Mouse (Mus musculus) kidney, adult 18-20 months (tissue): Measurements from ENCODE around the gene Hist1h4b.
A peak's percentile ranks its signal among the peaks of the same experiment; 100 is the strongest.

Experiments used
- DNase-seq: peaks from one replicate; pipeline ENCODE4 v3.0.0; 2021

Gene Hist1h4b

DNA sequence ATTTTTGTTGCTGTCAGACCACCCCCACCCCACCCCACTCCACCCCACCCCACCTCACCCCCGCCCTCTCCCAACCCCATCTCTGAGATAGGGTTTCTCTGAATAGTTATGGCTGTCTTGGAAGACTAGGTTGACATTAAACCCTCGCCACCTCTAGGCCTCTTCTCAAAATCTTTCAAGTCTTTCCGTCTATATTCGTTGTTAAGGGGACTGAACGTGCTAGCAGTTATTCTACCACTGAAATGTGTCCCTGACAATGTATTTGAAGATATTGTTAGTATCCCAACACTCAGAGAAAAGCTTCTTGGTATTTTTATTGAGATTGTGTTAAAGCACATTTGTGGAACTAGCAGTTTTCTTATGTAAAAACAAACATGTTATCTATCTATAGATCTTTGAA is 15.9 kb upstream of the Hist1h4b start:
- DNase-seq, result no peak

DNA sequence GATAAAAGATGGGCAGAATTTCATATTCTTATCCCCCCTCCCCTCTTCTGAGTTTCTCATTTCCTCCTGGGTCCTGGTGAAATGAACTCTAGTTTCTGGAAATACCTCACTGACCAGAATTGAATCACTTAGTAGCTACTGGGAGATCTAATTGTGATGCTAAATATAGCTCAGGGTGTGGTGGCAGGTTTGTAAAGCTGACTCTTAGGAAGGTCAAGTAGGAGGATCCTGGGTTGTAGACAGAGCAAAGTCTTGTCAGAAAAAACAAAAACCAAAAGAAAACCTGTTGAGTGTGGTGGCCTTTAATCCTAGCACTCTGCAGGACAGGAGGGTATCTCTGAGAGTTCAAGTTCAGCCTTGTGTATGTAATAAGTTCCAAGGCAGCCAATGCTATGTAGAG is 14.8 kb upstream of the Hist1h4b start:
- DNase-seq, result no peak

DNA sequence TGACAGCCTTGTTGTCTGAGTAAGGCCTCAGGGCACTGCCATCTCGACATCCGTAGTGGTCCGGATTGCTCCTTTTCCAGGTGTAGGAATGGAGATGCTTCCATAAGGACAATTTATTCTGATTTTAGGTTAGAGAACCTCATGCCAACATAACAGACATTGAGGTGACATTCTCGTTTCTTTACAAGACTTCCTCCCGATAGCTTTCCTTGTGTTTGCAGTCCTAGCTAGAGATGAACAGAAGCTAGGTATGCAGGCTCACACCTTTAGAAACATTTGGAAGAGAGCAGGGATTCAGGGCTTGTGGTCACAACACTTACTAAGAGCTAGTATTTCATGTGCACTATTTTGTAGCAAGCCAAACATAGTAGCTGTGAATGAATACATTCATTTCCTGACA is 13.6 kb upstream of the Hist1h4b start:
- DNase-seq, result no peak

DNA sequence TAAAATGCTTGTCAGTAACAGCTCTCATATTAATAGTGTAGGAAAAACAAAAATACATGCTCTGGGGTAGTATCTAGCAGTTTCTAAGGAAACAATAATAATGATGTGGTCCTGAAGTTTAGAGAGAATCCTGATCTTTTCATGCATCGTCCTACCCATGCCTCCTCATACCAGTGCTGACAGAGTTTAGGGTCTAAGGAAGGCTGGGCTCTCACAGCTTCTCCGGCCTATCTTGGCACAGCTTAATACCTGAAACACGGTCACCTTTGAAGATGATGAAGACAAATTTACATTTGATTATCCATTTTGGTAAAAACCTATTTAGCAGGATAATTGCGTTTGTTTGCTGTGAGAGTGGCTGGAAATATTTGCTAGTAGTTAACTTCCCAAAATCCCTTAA is 12.8 kb upstream of the Hist1h4b start:
- no peak for DNase-seq

DNA sequence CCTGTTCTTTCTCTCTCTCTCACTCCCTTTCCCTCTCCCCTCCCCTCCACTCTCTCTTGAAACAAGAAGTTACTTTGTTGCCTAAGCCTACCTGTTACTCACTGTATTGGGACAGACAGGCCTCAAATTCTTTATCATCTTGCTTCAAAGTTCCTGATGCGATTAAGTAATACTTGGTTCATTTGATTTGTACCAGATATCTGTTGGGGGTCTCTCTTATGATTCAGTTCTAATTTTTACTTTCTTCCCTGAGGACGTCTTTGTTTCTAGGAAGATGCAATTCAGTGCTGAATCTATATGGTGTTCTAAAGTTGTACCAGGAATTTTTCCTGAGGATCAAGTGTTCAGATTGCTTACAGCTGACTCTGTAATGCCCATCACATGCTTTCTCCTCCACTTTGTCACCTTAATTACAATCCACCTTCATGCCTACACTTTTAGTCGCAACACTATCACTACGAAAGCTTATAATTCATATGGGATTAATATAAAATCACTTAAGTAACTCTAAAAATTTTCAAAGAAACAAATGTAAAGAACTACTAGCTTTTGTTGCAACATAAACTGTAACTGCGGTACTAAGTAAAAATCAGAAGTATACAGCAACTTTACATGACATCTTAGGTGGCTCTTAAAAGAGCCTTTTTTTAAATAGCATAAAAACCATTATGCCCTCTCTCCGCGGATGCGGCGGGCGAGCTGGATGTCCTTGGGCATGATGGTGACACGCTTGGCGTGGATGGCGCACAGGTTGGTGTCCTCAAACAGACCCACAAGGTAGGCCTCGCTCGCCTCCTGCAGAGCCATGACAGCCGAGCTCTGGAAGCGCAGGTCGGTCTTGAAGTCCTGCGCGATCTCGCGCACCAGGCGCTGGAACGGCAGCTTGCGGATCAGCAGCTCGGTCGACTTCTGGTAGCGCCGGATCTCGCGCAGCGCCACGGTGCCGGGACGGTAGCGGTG is 12.1 kb upstream of the Hist1h4b start:
- no peak for DNase-seq

DNA sequence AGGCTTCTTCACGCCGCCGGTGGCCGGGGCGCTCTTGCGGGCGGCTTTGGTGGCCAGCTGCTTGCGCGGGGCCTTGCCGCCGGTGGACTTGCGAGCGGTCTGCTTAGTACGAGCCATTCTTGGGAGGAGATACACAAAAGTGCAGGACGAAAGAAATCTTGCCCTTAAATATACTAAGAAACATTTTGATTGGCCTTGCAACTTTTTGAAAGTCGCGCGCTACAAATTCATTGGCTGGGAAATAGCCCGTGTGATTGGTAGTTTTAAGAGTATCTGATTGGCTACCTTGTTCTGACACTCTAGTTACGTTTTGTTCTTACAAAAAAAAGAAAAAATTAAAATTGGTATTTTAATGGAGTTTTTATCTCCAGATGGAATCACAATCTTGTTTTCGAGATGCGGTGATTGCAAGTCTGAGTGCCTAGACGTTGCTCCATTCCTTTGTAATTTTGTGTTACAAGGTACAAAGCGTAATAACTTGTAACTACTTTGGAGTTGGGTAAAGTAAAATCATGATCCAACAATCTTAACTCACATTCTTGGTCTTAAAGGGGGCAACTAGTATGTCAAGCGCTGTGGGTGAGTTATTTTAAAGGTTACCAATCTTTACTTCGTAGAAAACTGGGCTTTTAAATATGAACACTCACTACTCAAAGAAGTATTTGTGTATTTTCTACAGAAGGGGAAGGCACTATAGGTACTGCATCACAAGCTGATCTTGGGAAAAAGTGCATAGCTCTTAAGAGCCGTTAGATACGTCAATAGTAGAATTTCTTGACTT is 11.2 kb upstream of the Hist1h4b start, which contains the start of gene Hist1h3c:
Gene Hist1h3c, minus strand, starts transcription at position 222 of the 781 bp plus-strand sequence.
- peak; percentile 81 for DNase-seq

DNA sequence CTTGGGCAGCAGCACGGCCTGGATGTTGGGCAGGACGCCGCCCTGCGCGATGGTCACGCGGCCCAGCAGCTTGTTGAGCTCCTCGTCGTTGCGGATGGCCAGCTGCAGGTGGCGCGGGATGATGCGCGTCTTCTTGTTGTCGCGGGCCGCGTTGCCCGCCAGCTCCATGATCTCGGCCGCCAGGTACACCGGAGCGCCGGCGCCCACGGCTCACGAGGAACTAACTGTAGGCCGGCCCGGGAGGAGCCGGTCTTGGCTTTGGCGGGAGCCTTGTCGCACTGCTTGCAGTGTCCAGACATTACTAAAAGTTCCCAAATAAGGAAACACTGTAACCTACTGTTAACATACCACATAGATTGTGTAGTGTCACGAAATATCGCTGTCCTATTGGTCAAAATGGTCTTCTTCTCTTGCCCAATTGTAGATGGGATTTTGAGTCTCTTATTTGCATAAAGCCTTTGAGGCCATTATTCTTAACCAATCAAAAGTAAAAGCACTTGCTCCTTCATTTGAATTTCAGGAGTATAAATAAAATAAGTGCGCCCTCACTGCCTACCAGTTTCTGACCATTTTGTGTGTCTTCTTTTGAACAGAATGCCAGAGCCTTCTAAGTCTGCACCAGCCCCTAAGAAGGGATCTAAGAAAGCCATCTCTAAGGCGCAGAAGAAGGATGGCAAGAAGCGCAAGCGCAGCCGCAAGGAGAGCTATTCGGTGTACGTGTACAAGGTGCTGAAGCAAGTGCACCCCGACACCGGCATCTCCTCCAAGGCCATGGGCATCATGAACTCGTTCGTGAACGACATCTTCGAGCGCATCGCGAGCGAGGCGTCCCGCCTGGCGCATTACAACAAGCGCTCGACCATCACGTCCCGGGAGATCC is 10.4 kb upstream of the Hist1h4b start, which contains the start of gene Hist1h2bb:
Gene Hist1h2bb, plus strand, starts transcription at position 534 of the 880 bp plus-strand sequence.
- peak; percentile 73 for DNase-seq

DNA sequence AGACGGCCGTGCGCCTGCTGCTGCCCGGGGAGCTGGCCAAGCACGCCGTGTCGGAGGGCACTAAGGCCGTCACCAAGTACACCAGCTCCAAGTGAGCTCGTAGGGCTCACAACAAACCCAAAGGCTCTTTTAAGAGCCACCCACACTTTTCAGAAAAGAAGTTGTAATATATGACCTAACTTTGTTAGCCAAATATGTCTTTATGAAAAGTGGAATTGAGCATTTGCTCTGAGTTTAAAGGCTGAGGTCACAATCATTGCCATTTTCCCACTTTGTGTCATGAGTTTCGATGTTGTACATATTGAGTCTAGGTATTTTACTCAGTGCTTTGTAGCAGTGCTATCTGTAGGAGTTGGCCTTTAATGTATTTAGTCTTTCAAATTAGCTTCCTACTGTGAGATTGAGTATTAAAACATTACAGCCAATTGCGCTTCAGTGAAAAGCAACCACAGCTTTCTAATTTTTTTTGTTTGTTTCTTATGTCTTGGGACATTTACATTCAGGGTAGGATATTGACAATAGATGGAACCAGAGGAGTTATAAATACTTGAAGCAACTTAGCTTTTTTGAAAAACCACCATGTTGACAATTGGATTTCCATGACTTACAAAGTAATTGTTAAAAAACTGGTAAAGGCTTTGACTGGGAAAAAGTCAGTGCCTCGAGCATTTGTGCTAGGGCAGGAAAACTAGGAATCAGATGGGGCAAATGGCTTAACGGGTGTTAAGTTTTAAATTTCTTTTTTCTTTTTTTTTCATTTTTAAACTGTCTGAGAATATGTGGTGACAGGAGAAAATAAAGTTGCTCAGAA is 9.5 kb upstream of the Hist1h4b start:
- no peak for DNase-seq

DNA sequence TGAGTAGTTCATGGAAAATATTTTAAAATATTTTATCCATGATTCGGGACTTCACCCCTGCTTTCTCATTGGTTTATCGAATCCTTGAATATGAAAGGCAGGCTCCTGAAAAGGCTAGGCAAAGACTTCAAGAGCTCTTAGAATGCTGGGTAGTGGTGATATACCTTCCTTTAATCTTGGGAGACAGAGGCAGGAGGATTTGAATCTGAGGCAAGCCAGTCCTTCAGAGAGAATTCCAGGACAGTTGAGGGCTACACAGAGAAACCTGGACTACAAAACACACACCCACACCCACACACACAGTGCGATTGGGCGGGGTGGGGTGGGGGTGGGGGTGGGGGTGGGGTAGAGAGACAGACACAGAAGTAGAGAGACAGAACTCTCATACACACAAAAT is 8.9 kb upstream of the Hist1h4b start:
- no peak for DNase-seq

DNA sequence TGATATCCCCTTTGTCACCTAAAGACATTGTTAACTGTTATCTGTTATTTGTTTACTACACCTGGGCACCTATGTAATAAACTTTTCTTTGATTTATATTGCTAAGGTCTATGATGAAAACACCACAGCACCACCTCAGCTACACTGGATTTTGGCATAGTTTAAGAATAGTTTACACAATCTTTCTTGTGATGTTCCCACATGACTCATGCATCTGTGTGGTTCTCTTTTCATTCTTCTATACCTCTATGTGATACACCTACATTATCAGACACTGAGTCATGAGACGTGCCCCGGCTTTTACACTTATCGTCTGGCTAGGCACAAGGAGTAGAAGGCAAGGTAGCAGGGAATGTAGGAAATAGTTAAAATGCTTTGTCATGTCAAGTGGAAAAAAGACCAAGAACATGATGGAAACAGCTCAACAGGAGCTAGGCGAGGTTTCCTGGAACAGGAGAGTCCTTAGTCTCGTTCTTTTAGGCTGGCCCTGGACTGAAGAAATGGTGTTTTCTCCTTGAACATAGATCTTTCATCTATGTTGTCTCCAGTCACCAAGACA is 7.2 kb upstream of the Hist1h4b start:
- no peak for DNase-seq

DNA sequence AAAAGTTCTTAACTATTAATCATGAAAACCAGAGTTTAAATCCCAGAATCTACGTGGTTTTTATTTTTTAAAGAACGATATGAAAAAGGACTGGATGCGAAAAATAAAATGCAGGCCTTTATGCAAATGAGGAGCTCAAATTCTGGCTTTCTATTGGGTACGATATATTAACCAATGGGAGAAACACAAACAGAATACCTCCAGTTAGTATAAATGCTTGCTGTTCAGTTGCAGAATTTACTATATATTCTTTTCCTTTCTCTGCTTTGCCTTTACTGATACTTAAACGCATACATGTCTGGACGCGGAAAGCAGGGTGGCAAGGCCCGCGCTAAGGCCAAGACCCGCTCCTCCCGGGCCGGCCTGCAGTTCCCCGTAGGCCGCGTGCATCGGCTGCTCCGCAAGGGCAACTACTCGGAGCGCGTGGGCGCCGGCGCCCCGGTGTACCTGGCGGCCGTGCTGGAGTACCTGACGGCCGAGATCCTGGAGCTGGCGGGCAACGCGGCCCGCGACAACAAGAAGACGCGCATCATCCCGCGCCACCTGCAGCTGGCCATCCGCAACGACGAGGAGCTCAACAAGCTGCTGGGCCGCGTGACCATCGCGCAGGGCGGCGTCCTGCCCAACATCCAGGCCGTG is 5.9 kb upstream of the Hist1h4b start, which contains the start of gene Hist1h2ab:
Gene Hist1h2ab, plus strand, starts transcription at position 288 of the 639 bp plus-strand sequence.
- DNase-seq, result peak; percentile 45

DNA sequence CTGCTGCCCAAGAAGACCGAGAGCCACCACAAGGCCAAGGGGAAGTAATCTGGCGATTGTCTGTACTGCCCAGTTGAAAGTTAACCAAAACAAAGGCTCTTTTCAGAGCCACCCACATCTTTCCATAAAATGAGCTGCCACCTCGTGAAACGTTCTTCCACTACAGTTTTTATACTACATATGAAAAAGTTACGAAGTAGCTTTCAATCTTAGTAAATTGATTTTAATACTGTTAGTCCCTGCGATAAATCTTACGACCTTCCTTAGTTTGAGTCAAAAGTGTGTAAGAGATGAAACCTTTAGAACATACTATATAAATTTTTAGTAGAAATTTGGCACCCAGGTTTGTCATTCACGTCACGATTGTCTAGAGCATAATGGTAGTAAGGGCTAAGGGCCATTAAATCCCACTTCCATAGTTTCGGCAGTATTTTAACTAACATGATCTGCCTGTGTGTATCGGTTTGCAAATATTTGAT is 5.3 kb upstream of the Hist1h4b start:
- DNase-seq, result no peak

DNA sequence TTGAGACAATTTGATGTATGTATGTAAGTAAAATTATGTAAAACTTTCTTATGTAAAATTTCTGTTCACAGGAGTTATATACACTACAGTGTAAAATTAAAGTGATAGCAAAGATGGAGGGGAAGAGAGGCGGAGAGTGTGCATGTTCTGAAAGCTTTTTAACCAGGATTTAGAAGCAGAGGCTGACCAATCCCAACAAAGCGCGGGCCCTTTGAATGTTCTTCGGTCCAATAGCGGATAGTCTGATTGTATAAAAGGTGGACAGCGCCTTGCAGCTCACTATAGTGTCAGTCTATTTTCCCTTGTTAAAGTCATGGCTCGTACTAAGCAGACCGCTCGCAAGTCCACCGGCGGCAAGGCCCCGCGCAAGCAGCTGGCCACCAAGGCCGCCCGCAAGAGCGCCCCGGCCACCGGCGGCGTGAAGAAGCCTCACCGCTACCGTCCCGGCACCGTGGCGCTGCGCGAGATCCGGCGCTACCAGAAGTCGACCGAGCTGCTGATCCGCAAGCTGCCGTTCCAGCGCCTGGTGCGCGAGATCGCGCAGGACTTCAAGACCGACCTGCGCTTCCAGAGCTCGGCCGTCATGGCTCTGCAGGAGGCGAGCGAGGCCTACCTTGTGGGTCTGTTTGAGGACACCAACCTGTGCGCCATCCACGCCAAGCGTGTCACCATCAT is 4.6 kb upstream of the Hist1h4b start, which contains the start of gene Hist1h3b:
Gene Hist1h3b, plus strand, starts transcription at position 201 of the 675 bp plus-strand sequence.
- DNase-seq, result peak; percentile 80

DNA sequence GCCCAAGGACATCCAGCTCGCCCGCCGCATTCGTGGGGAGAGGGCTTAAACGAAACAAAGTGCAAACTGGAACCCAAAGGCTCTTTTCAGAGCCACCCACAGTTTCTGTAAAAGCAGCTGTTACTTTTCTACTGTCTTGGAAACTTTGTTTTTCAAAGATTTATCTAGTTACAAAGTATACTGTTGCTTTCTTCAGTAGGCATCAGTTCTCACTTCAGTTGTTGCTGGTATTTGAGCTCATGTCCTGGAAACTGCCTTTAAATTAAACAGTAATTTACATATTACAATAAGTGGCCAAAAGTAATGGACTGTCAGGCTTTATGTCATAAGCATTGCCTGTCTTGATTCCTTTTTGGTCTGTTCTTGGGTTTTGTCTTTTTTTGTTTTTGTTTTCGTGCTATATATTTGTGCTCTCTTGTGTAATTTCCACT is 4.1 kb upstream of the Hist1h4b start:
- no peak for DNase-seq

DNA sequence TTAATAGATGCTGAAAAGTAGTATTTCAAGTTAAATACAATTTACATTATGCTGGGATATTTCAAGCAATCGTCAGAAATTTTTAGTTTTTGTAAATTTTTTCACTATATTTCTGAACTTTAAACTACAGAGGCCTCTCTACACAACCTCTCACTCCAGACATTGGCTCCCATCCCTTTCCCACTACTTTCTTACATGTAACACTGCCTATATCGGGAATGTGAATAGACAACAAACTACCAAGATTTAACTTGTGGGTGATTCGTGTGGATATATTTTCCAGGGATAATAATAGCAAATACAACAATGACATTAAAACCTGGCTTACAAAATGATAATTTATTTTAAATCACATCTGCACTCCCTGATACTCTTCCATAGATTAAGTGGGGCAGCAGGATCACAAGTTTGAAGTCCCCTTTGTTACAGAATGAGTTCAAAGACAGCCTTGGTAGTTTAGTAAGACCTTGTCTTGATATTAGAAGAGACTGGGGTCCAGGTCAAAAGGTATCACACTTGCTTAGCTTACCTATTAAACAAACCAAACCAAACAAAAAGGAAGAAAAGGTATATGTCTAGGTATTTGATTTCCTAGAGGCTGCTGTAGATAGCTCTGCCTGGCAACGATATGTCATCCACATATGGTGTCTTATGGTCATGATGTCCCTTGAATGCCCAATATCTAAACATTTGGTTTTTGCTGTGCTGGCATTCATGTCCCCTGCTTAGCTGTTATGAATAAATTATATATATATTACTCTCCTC is 3.3 kb upstream of the Hist1h4b start:
- no peak for DNase-seq

DNA sequence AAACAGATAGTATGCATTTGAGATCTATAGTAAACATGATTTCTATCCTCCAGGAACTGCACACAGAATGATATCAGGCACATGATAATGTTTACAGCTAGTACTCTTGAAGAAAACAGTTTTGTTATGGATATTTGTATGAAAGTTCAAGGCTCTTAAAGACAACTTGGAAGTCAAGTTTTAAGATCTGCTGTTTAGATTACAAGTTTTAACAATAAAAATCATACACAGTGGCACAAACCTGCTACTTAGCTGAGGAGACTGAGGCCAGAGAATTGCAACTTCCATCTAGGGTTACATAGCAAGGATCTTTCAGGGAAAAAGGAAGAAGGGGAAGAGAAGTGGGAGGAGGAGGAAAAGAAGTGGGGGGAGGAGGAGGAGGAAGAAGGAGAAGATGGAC is 1.8 kb upstream of the Hist1h4b start:
- DNase-seq, result no peak

DNA sequence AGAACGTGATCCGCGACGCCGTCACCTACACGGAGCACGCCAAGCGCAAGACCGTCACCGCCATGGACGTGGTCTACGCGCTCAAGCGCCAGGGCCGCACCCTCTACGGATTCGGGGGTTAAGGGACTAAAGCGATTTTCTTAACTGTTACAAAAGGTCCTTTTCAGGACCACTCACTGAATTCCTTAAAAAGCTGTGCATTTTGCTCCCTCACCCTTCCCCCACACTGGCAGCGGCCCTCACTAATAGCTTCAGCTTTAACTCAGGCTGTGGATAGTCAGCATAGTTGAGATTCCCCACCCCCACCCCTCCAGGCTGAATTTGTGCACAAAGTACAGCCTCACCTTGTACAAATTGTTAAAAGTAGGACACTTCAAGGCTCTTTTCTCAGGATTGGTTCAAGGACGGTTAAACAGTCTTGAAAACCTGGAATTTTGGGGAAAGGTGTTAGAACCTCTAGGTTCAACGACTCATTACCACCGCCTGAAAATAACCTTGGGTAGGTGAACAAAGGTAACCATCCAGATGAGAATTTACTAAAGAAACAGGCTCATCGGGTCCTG is 479 bp downstream of the Hist1h4b start:
- no peak for DNase-seq

DNA sequence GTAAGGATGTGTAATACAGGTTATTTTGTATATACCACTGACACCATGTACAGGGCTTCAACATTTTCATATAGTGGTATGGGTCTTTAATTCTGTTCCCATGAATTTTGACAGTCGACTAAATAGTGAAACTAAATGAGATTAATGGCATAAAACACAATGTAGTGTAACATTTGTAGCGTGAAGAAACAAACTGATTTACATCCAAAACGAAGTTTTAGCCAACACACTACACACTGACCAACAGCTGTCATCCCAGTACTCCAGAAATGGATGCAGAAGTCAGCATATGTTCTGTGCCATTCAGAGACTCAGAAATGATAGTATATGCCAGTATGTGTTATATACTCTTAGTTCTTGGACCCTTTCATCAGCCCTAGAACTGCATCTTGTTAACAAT is 1.1 kb downstream of the Hist1h4b start:
- no peak for DNase-seq

DNA sequence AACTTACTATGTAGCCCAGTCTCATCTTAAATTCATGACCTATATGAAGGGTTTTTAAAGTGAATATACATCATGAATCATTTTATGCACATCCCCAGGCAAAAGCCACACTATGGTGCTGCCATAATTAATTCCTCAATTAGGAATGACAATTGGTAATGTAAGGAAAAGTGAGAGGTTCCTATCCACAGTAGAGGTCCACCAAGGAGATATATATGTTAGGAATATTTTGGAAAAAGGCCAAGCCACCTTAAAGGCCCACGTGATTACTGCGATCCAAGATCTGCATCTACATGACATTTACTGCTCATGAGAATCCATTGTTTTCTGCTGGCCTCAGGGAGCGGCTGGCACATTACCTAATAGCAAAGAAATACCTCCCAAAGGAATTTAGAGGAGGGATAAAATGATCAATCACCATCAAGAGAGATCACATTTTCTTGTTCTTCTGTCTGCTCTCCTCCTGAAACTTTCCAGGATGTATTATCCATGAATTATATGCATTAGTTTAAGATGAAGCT is 2.5 kb downstream of the Hist1h4b start:
- DNase-seq, result no peak
